ENCODE assay signal across 30 mouse cellular contexts in genomic region chr16:45641301-45641700, GRCm38 (mm10). TPM values are rescaled to one million over a fixed set of nuclear protein-coding genes. Genes with fewer than 3 reads are reported as not detected.
DNase-seq lines count a peak whose midpoint lies in the region; ATAC-seq lines count a peak whose summit lies in the region.
"Had no signal": no experiment of that assay in that cellular context is flagged by ENCODE, and none has a peak within 500 bp of the region (broad histone marks: within the 10 kb centered on the region; RNA-seq: fewer than 3 reads in every experiment).

No protein-coding gene starts in this region.

- no peak overlapping the region for H3K4me3 ChIP-seq in embryonic facial prominence, embryonic 13.5 days
- no peak overlapping the region for H3K4me3 ChIP-seq in embryonic facial prominence, embryonic 10.5 days
- no peak overlapping the region for H3K4me3 ChIP-seq in limb, embryonic 12.5 days (replicated peaks)
- no peak overlapping the region for H3K4me3 ChIP-seq in limb, embryonic 10.5 days
- H3K4me3 ChIP-seq in stomach, embryonic 14.5 days (ENCODE audit: low read depth, low read length) = no peak overlapping the region
- H3K4me3 ChIP-seq in stomach, embryonic 16.5 days (replicated peaks; ENCODE audit: low read length) = no peak overlapping the region
- no peak overlapping the region for H3K4me3 ChIP-seq in midbrain, embryonic 10.5 days
- H3K4me3 ChIP-seq: embryonic facial prominence, embryonic 12.5 days; forebrain, embryonic 10.5 days; forebrain, embryonic 15.5 days; liver, embryonic 15.5 days; megakaryocyte, embryonic 14.5 days; midbrain, embryonic 13.5 days; neural tube, embryonic 13.5 days had no signal

- DNase-seq in embryonic facial prominence, embryonic 10.5 days (ENCODE audit: low spot score) = no peak
- no peak for DNase-seq in limb, embryonic 10.5 days (ENCODE audit: low spot score)
- no peak for DNase-seq in midbrain, embryonic 10.5 days (ENCODE audit: low spot score)
- DNase-seq: B cell, adult 2 months; cerebellum, adult 8-10 months; cerebellum, postnatal 25 days; gastrocnemius, postnatal 25 days; heart, adult 18-20 months; kidney, adult 9 months; kidney, postnatal 25 days; lung, postnatal 4 days; right cerebral cortex, postnatal 4 days; thymus, adult 18-20 months; thymus, postnatal 25 days had no signal

- H3K27ac ChIP-seq in embryonic facial prominence, embryonic 13.5 days = no peak overlapping the region
- no peak overlapping the region for H3K27ac ChIP-seq in embryonic facial prominence, embryonic 10.5 days (replicated peaks)
- no peak overlapping the region for H3K27ac ChIP-seq in limb, embryonic 12.5 days
- no peak overlapping the region for H3K27ac ChIP-seq in limb, embryonic 10.5 days
- no peak overlapping the region for H3K27ac ChIP-seq in stomach, embryonic 14.5 days (ENCODE audit: low read length)
- peak overlapping the region; percentile 48 for H3K27ac ChIP-seq in stomach, embryonic 16.5 days (ENCODE audit: low read length)
- H3K27ac ChIP-seq in midbrain, embryonic 10.5 days (replicated peaks) = no peak overlapping the region
- H3K27ac ChIP-seq: embryonic facial prominence, embryonic 12.5 days; forebrain, embryonic 10.5 days; forebrain, embryonic 15.5 days; hindbrain, embryonic 14.5 days; liver, embryonic 15.5 days; midbrain, embryonic 13.5 days; neural tube, embryonic 13.5 days had no signal

- H3K9ac ChIP-seq in embryonic facial prominence, embryonic 13.5 days = no peak overlapping the region
- no peak overlapping the region for H3K9ac ChIP-seq in limb, embryonic 12.5 days (replicated peaks)
- H3K9ac ChIP-seq in stomach, embryonic 14.5 days (replicated peaks; ENCODE audit: low read depth, low read length) = no peak overlapping the region
- H3K9ac ChIP-seq in stomach, embryonic 16.5 days (ENCODE audit: low read length) = no peak overlapping the region
- H3K9ac ChIP-seq: embryonic facial prominence, embryonic 12.5 days; forebrain, embryonic 15.5 days; hindbrain, embryonic 14.5 days; liver, embryonic 15.5 days; midbrain, embryonic 13.5 days; neural tube, embryonic 13.5 days had no signal

- H3K4me1 ChIP-seq in embryonic facial prominence, embryonic 13.5 days = no peaks in the 10 kb centered on the region
- no peaks in the 10 kb centered on the region for H3K4me1 ChIP-seq in embryonic facial prominence, embryonic 10.5 days
- 0 out of 2 replicates have a peak, but pooled peaks cover 4% of the 10 kb centered on the region for H3K4me1 ChIP-seq in limb, embryonic 12.5 days (replicated peaks)
- H3K4me1 ChIP-seq in limb, embryonic 10.5 days = no peaks in the 10 kb centered on the region
- H3K4me1 ChIP-seq in stomach, embryonic 14.5 days (ENCODE audit: control insufficient read depth, insufficient read depth, low read length) = no peaks in the 10 kb centered on the region
- peaks cover 6% of the 10 kb centered on the region; the same call in 1 of the 2 replicates for H3K4me1 ChIP-seq in stomach, embryonic 16.5 days (ENCODE audit: control insufficient read depth, insufficient read depth, low read length)
- H3K4me1 ChIP-seq in midbrain, embryonic 10.5 days = no peaks in the 10 kb centered on the region
- H3K4me1 ChIP-seq: embryonic facial prominence, embryonic 12.5 days; forebrain, embryonic 10.5 days; forebrain, embryonic 15.5 days; liver, embryonic 15.5 days; midbrain, embryonic 13.5 days; neural tube, embryonic 13.5 days had no signal

- H3K9me3 ChIP-seq in embryonic facial prominence, embryonic 13.5 days = no peaks in the 10 kb centered on the region
- H3K9me3 ChIP-seq in embryonic facial prominence, embryonic 10.5 days = no peaks in the 10 kb centered on the region
- H3K9me3 ChIP-seq in limb, embryonic 12.5 days = no peaks in the 10 kb centered on the region
- no peaks in the 10 kb centered on the region for H3K9me3 ChIP-seq in limb, embryonic 10.5 days (replicated peaks)
- no peaks in the 10 kb centered on the region for H3K9me3 ChIP-seq in stomach, embryonic 14.5 days (ENCODE audit: control insufficient read depth, low read depth, low read length)
- no peaks in the 10 kb centered on the region for H3K9me3 ChIP-seq in stomach, embryonic 16.5 days (replicated peaks; ENCODE audit: control insufficient read depth, low read length)
- no peaks in the 10 kb centered on the region for H3K9me3 ChIP-seq in midbrain, embryonic 10.5 days (replicated peaks)
- H3K9me3 ChIP-seq: embryonic facial prominence, embryonic 12.5 days; forebrain, embryonic 10.5 days; forebrain, embryonic 15.5 days; liver, embryonic 15.5 days; megakaryocyte, embryonic 14.5 days; midbrain, embryonic 13.5 days; neural tube, embryonic 13.5 days had no signal

- H3K27me3 ChIP-seq in embryonic facial prominence, embryonic 13.5 days = no peaks in the 10 kb centered on the region
- H3K27me3 ChIP-seq in embryonic facial prominence, embryonic 10.5 days (replicated peaks; ENCODE audit: low read depth, poor library complexity, severe bottlenecking) = no peaks in the 10 kb centered on the region
- H3K27me3 ChIP-seq in limb, embryonic 12.5 days = no peaks in the 10 kb centered on the region
- no peaks in the 10 kb centered on the region for H3K27me3 ChIP-seq in limb, embryonic 10.5 days (ENCODE audit: low read depth, poor library complexity, severe bottlenecking)
- H3K27me3 ChIP-seq in stomach, embryonic 14.5 days (ENCODE audit: control insufficient read depth, insufficient read depth, low read length) = no peaks in the 10 kb centered on the region
- no peaks in the 10 kb centered on the region for H3K27me3 ChIP-seq in stomach, embryonic 16.5 days (ENCODE audit: control insufficient read depth, insufficient read depth, low read length)
- H3K27me3 ChIP-seq in midbrain, embryonic 10.5 days (ENCODE audit: low read depth, poor library complexity, severe bottlenecking) = no peaks in the 10 kb centered on the region
- H3K27me3 ChIP-seq: embryonic facial prominence, embryonic 12.5 days; forebrain, embryonic 15.5 days; liver, embryonic 15.5 days; megakaryocyte, embryonic 14.5 days; midbrain, embryonic 13.5 days; neural tube, embryonic 13.5 days had no signal

- 51% methylated on average over 3 of the region's 3 CpGs for WGBS in embryonic facial prominence, embryonic 13.5 days
- WGBS in embryonic facial prominence, embryonic 10.5 days = 64% methylated on average over 3 of the region's 3 CpGs
- WGBS in limb, embryonic 12.5 days = 73% methylated on average over 3 of the region's 3 CpGs
- WGBS in limb, embryonic 10.5 days = 79% methylated on average over 3 of the region's 3 CpGs
- 54% methylated on average over 3 of the region's 3 CpGs for WGBS in stomach, embryonic 14.5 days
- 44% methylated on average over 3 of the region's 3 CpGs for WGBS in stomach, embryonic 16.5 days
- 86% methylated on average over 3 of the region's 3 CpGs for WGBS in midbrain, embryonic 10.5 days

- H3K36me3 ChIP-seq in embryonic facial prominence, embryonic 13.5 days = no peaks in the 10 kb centered on the region
- H3K36me3 ChIP-seq in embryonic facial prominence, embryonic 10.5 days (replicated peaks) = no peaks in the 10 kb centered on the region
- no peaks in the 10 kb centered on the region for H3K36me3 ChIP-seq in limb, embryonic 12.5 days
- no peaks in the 10 kb centered on the region for H3K36me3 ChIP-seq in limb, embryonic 10.5 days
- no peaks in the 10 kb centered on the region for H3K36me3 ChIP-seq in stomach, embryonic 14.5 days (ENCODE audit: control insufficient read depth, insufficient read depth, low read length)
- no peaks in the 10 kb centered on the region for H3K36me3 ChIP-seq in stomach, embryonic 16.5 days (ENCODE audit: control insufficient read depth, insufficient read depth, low read length)
- no peaks in the 10 kb centered on the region for H3K36me3 ChIP-seq in midbrain, embryonic 10.5 days
- H3K36me3 ChIP-seq: embryonic facial prominence, embryonic 12.5 days; forebrain, embryonic 10.5 days; forebrain, embryonic 15.5 days; liver, embryonic 15.5 days; midbrain, embryonic 13.5 days; neural tube, embryonic 13.5 days had no signal

- H3K4me2 ChIP-seq in embryonic facial prominence, embryonic 13.5 days = no peak overlapping the region
- no peak overlapping the region for H3K4me2 ChIP-seq in limb, embryonic 12.5 days
- H3K4me2 ChIP-seq in stomach, embryonic 14.5 days (replicated peaks; ENCODE audit: low read depth, low read length) = no peak overlapping the region
- H3K4me2 ChIP-seq in stomach, embryonic 16.5 days (ENCODE audit: low read depth, low read length) = no peak overlapping the region
- H3K4me2 ChIP-seq: embryonic facial prominence, embryonic 12.5 days; forebrain, embryonic 15.5 days; hindbrain, embryonic 14.5 days; liver, embryonic 15.5 days; midbrain, embryonic 13.5 days; neural tube, embryonic 13.5 days had no signal

- 0 out of 2 replicates have a peak, but pooled peaks have one; percentile 43 for ATAC-seq in embryonic facial prominence, embryonic 13.5 days (ENCODE audit: insufficient number of reproducible peaks, insufficient read depth, low FRiP score, low TSS enrichment, low read depth)
- ATAC-seq in limb, embryonic 12.5 days (ENCODE audit: insufficient number of reproducible peaks, insufficient read depth, low FRiP score, low TSS enrichment, low read depth) = 0 out of 2 replicates have a peak, but pooled peaks have one; percentile 31
- peak; percentile 8; the same call in 1 of the 2 replicates for ATAC-seq in stomach, embryonic 14.5 days (ENCODE audit: insufficient number of reproducible peaks, insufficient read depth, low FRiP score, low read depth)
- no peak for ATAC-seq in stomach, embryonic 16.5 days (ENCODE audit: insufficient read depth, low FRiP score)
- ATAC-seq: forebrain, embryonic 15.5 days; intestine, postnatal 0 days; midbrain, embryonic 13.5 days had no signal

RNA-seq across cellular contexts. Expression of gene BC016579, which starts 12.6 kb away (rescaled TPM):
- 0.23 and 0.25 TPM in 2 replicates for polyA plus RNA-seq in embryonic facial prominence, embryonic 13.5 days (2015; fragmentation: Nextera tagmentation; extraction: Ambion mirVana)
- polyA plus RNA-seq in embryonic facial prominence, embryonic 10.5 days (2016; fragmentation: Nextera tagmentation; extraction: Ambion mirVana) = 0.09 TPM in 1 of 2 replicates, not detected in the other
- polyA plus RNA-seq in limb, embryonic 12.5 days (2016; fragmentation: Nextera tagmentation; extraction: Ambion mirVana) = 0.09 and 0.19 TPM in 2 replicates
- 0.11 TPM in 1 of 2 replicates, not detected in the other for polyA plus RNA-seq in limb, embryonic 10.5 days (2016; fragmentation: Nextera tagmentation; extraction: Ambion mirVana)
- 1.8 and 2.7 TPM in 2 replicates for polyA plus RNA-seq in stomach, embryonic 14.5 days (2014; fragmentation: Nextera tagmentation; extraction: Ambion mirVana)
- 5.3 and 5.4 TPM in 2 replicates for polyA plus RNA-seq in stomach, embryonic 16.5 days (2015; fragmentation: Nextera tagmentation; extraction: Ambion mirVana)
- 0.09 and 0.10 TPM in 2 replicates for polyA plus RNA-seq in midbrain, embryonic 10.5 days (2016; fragmentation: Nextera tagmentation; extraction: Ambion mirVana)
- polyA plus RNA-seq: embryonic facial prominence, embryonic 12.5 days; hindbrain, embryonic 14.5 days; neural tube, embryonic 13.5 days had no signal

RNA-seq across cellular contexts. Expression of gene Gcsam, which starts 31.1 kb away (rescaled TPM):
- 0.18 and 0.36 TPM in 2 replicates for polyA plus RNA-seq in embryonic facial prominence, embryonic 13.5 days (2015; fragmentation: Nextera tagmentation; extraction: Ambion mirVana)
- 0.10 TPM in 1 of 2 replicates, not detected in the other for polyA plus RNA-seq in embryonic facial prominence, embryonic 10.5 days (2016; fragmentation: Nextera tagmentation; extraction: Ambion mirVana)
- 0.15 TPM in 1 of 2 replicates, not detected in the other for polyA plus RNA-seq in limb, embryonic 12.5 days (2016; fragmentation: Nextera tagmentation; extraction: Ambion mirVana)
- not detected in 2 replicates for polyA plus RNA-seq in limb, embryonic 10.5 days (2016; fragmentation: Nextera tagmentation; extraction: Ambion mirVana)
- polyA plus RNA-seq in stomach, embryonic 14.5 days (2014; fragmentation: Nextera tagmentation; extraction: Ambion mirVana) = 0.07 and 0.18 TPM in 2 replicates
- polyA plus RNA-seq in stomach, embryonic 16.5 days (2015; fragmentation: Nextera tagmentation; extraction: Ambion mirVana) = 0.20 and 0.48 TPM in 2 replicates
- polyA plus RNA-seq in midbrain, embryonic 10.5 days (2016; fragmentation: Nextera tagmentation; extraction: Ambion mirVana) = 0.06 TPM in 1 of 2 replicates, not detected in the other
- polyA plus RNA-seq: forebrain, embryonic 15.5 days; frontal cortex, adult 2 months; midbrain, embryonic 13.5 days had no signal

RNA-seq across cellular contexts. Expression of gene Tmprss7, which starts 52.2 kb away (rescaled TPM):
- polyA plus RNA-seq in embryonic facial prominence, embryonic 13.5 days (2015; fragmentation: Nextera tagmentation; extraction: Ambion mirVana) = 0.11 and 0.26 TPM in 2 replicates
- polyA plus RNA-seq in embryonic facial prominence, embryonic 10.5 days (2016; fragmentation: Nextera tagmentation; extraction: Ambion mirVana) = 0.15 and 0.21 TPM in 2 replicates
- 0.20 and 0.27 TPM in 2 replicates for polyA plus RNA-seq in limb, embryonic 12.5 days (2016; fragmentation: Nextera tagmentation; extraction: Ambion mirVana)
- 0.18 TPM in 1 of 2 replicates, not detected in the other for polyA plus RNA-seq in limb, embryonic 10.5 days (2016; fragmentation: Nextera tagmentation; extraction: Ambion mirVana)
- polyA plus RNA-seq in stomach, embryonic 14.5 days (2014; fragmentation: Nextera tagmentation; extraction: Ambion mirVana) = 0.21 TPM in 1 of 2 replicates, not detected in the other
- polyA plus RNA-seq in stomach, embryonic 16.5 days (2015; fragmentation: Nextera tagmentation; extraction: Ambion mirVana) = 0.26 and 0.29 TPM in 2 replicates
- polyA plus RNA-seq in midbrain, embryonic 10.5 days (2016; fragmentation: Nextera tagmentation; extraction: Ambion mirVana) = 0.29 and 0.31 TPM in 2 replicates
- polyA plus RNA-seq: heart, embryonic 16.5 days; lung, embryonic 16.5 days had no signal
